Mouse (Mus musculus) liver, embryonic 15.5 days (tissue): Measurements from ENCODE around the gene Tmem254b. TPM values are rescaled to one million over a fixed set of nuclear protein-coding genes. Genes with fewer than 3 reads are reported as not detected.
"Not testable (repeated sequence)": the region's sequence is repeated elsewhere in the genome, so short reads cannot be mapped to it uniquely, and the experiment has no call there.

Source experiments
- ATAC-seq: fragments of 200-750 bp; cut with Nextera tagmentation; 2 replicates; pipeline ENCODE4 v1.8.0; 2017; ENCODE audit warnings: moderate number of reproducible peaks, mild to moderate bottlenecking, moderate library complexity; ENCODE audit not compliant: insufficient read depth
- H3K27ac ChIP-seq: fragments of 300-500 bp; sonication (generic); replicated peaks from 2 replicates; pipeline ENCODE4 v1.5.1; 2015; ENCODE audit warnings: mild to moderate bottlenecking, inconsistent platforms
- H3K27me3 ChIP-seq: fragments of 300-500 bp; sonication (generic); 2 replicates; pipeline ENCODE4 v1.6.1; 2015; ENCODE audit warnings: mild to moderate bottlenecking, inconsistent platforms
- H3K36me3 ChIP-seq: fragments of 300-500 bp; sonication (generic); replicated peaks from 2 replicates; pipeline ENCODE4 v1.6.1; 2015; ENCODE audit warnings: moderate library complexity, mild to moderate bottlenecking, inconsistent platforms
- H3K4me1 ChIP-seq: fragments of 300-500 bp; sonication (generic); replicated peaks from 2 replicates; pipeline ENCODE4 v1.6.1; 2015; ENCODE audit warnings: inconsistent platforms
- H3K4me2 ChIP-seq: fragments of 300-500 bp; sonication (generic); 2 replicates; pipeline ENCODE4 v1.6.1; 2015; ENCODE audit warnings: moderate library complexity, mild to moderate bottlenecking, inconsistent platforms
- H3K4me3 ChIP-seq: fragments of 300-500 bp; sonication (generic); replicated peaks from 2 replicates; pipeline ENCODE4 v1.5.1; 2015; ENCODE audit warnings: mild to moderate bottlenecking, inconsistent platforms
- H3K9ac ChIP-seq: fragments of 300-500 bp; sonication (generic); 2 replicates; pipeline ENCODE4 v1.6.1; 2015; ENCODE audit warnings: moderate library complexity, mild to moderate bottlenecking, inconsistent platforms
- H3K9me3 ChIP-seq: fragments of 300-500 bp; sonication (generic); replicated peaks from 2 replicates; pipeline ENCODE4 v1.6.1; 2016; ENCODE audit warnings: inconsistent platforms
- WGBS: fragments of 180-500 bp; shearing (Covaris S2); methylation state at CpG from one replicate; pipeline ENCODE4 v1.1.7; 2015; ENCODE audit warnings: mixed read lengths; ENCODE audit not compliant: insufficient replicate concordance; 5-methylcytosine and 5-hydroxymethylcytosine counted together
- polyA plus RNA-seq: library from polyadenylated mRNA; unstranded; fragments of >200 nt; fragmentation: Nextera tagmentation; extraction: Ambion mirVana; gene quantifications from 2 replicates; pipeline ENCODE4 v1.2.1, GENCODE M21; 2015

The Tmem254b gene
- polyA plus RNA-seq, 1 experiment from 2014 or later, result 24.4 TPM

DNA sequence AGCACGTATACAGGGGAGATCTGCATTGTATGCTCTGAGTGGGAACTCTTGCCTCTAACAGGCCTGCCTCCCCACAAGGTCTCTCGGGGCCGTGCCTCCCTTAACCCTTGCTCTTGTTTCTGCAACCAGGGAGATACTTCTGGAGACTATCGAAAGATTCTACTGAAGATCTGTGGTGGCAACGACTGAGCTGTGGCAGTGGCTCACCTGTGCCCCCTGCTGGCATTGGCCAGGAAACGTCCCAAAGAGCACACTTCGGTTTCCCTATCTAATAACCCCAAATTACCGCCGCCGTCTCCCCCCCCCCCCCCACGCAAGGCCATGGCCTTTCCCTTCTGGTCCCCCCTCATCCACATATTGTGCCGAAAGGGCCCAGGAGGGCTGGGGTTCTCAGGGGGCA lies 41.6 kb downstream of the Tmem254b start:
- not testable (repeated sequence) for H3K9me3 ChIP-seq, H3K27ac ChIP-seq, H3K27me3 ChIP-seq, H3K4me2 ChIP-seq, H3K9ac ChIP-seq, H3K36me3 ChIP-seq, ATAC-seq, H3K4me3 ChIP-seq, H3K4me1 ChIP-seq
- WGBS, result no CpG with 5 or more reads among the region's 12 CpGs

DNA sequence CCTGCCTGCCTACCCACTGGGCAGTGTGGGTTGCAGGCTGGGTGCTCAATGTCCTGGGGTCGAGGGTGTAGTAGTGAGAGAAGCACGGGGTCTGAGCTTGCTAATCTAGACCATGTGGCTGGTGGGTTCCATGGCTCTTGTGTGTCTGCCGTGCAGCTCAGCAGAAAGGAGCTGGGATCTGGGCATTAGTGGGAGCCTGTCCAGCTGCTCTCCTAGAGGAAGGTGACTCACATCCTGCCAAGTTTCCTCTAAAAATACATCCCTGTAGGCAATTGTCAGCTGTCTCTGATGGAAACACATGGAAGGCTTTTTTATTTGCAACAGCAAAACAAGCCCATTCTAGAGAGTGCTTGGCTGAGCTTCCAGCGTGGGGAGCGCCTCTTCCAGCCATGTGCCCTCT lies 44.4 kb downstream of the Tmem254b start:
- not testable (repeated sequence) for ATAC-seq

DNA sequence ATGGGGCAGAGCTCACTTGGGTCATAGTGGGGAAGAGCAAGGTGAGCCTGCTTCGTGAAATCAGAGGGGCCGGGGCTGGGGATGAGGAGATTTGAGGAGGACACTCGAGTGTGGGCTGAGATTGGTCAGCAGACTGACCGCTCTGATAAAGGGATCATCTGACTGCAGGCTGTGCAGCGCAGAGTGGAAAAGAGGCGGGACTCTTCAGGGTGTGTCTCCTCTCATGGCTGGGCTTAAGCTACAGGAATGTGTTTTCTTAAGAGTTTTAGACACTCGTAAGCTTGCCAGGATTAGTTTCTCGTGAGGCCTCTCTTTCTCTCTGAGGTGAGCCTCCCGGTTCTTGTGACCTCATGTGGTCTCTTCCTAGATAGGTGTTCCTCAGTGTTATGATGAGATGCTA lies 45.7 kb downstream of the Tmem254b start:
- WGBS, result no CpG with 5 or more reads among the region's 9 CpGs
- not testable (repeated sequence) for H3K36me3 ChIP-seq, H3K4me2 ChIP-seq, H3K27ac ChIP-seq, H3K4me3 ChIP-seq, H3K9me3 ChIP-seq, H3K4me1 ChIP-seq, ATAC-seq, H3K9ac ChIP-seq, H3K27me3 ChIP-seq

More for the DNA sequence above, 44.4 kb downstream of the Tmem254b start:
- not testable (repeated sequence) for H3K27ac ChIP-seq, H3K4me3 ChIP-seq, H3K27me3 ChIP-seq, H3K36me3 ChIP-seq, H3K4me2 ChIP-seq, H3K4me1 ChIP-seq, H3K9ac ChIP-seq, H3K9me3 ChIP-seq
- WGBS, result no CpG with 5 or more reads among the region's 5 CpGs

DNA sequence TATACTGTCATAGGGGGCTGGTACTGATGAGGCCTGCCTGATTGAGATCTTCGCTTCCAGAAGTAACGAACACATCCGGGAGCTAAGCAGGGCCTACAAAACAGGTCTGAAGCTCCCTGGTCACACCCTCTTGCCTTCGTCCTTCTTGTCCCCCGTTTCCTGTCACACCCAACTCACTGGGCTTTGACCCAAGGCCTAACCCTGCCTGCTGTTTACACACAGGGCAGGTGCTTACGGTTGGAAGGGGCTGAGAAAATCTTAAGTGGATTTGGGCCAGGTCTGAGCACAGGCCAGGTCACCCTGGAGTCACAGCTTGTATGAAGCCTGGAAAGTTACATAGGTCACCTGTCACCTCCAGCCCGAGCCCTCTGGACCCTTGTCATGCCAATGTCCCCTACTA lies 50.8 kb downstream of the Tmem254b start:
- H3K27me3 ChIP-seq, H3K4me3 ChIP-seq, H3K9ac ChIP-seq, ATAC-seq, H3K27ac ChIP-seq, H3K4me1 ChIP-seq, H3K9me3 ChIP-seq, H3K36me3 ChIP-seq, H3K4me2 ChIP-seq: not testable (repeated sequence)
- no CpG with 5 or more reads among the region's 7 CpGs for WGBS

Other genes starting within 250 kb of the Tmem254b start
- 0.12 TPM in 1 of 2 replicates, not detected in the other for gene Duxbl1, start 228.5 kb downstream of the Tmem254b start, polyA plus RNA-seq
- gene Gm9780, start 164.3 kb downstream of the Tmem254b start, polyA plus RNA-seq, result 3.4 and 4.0 TPM in 2 replicates
- 10.4 and 11.3 TPM in 2 replicates for gene Tmem254c, start 139.7 kb downstream of the Tmem254b start, polyA plus RNA-seq
- gene Cphx2, start 125.5 kb downstream of the Tmem254b start, polyA plus RNA-seq, result not detected in 2 replicates
- gene Cphx3, start 124.7 kb downstream of the Tmem254b start, polyA plus RNA-seq, result 0.05 TPM in 1 of 2 replicates, not detected in the other
- gene Duxbl2, start 88.7 kb downstream of the Tmem254b start, polyA plus RNA-seq, result 0.15 TPM in 1 of 2 replicates, not detected in the other
- gene Plac9b, start 24.6 kb downstream of the Tmem254b start, polyA plus RNA-seq, result 3.4 and 4.3 TPM in 2 replicates
- gene Duxbl3, start 50.9 kb upstream of the Tmem254b start, polyA plus RNA-seq, result not detected in 2 replicates